Mouse (Mus musculus) forebrain, embryonic 13.5 days (tissue): Measurements from ENCODE around the gene Evi2. TPM values are rescaled to one million over a fixed set of nuclear protein-coding genes. Genes with fewer than 3 reads are reported as not detected.

ENCODE experiments used
- ATAC-seq: fragments of 200-750 bp; cut with Nextera tagmentation; 2 replicates; pipeline ENCODE4 v1.8.0; 2017
- H3K27ac ChIP-seq: fragments of 300-500 bp; sonication (generic); 2 replicates; pipeline ENCODE4 v1.5.1; 2015; ENCODE audit warnings: inconsistent platforms, mild to moderate bottlenecking, moderate library complexity
- H3K27me3 ChIP-seq: fragments of 300-500 bp; sonication (generic); 2 replicates; pipeline ENCODE4 v1.6.1; 2015; ENCODE audit warnings: mild to moderate bottlenecking, inconsistent platforms
- H3K36me3 ChIP-seq: fragments of 300-500 bp; sonication (generic); 2 replicates; pipeline ENCODE4 v1.6.1; 2015; ENCODE audit warnings: mild to moderate bottlenecking, inconsistent platforms; ENCODE audit not compliant: poor library complexity, severe bottlenecking
- H3K4me1 ChIP-seq: fragments of 300-500 bp; sonication (generic); 2 replicates; pipeline ENCODE4 v1.6.1; 2015; ENCODE audit warnings: inconsistent platforms
- H3K4me2 ChIP-seq: fragments of 300-500 bp; sonication (generic); 2 replicates; pipeline ENCODE4 v1.6.1; 2015; ENCODE audit warnings: inconsistent platforms, mild to moderate bottlenecking, moderate library complexity
- H3K4me3 ChIP-seq: fragments of 300-500 bp; sonication (generic); 2 replicates; pipeline ENCODE4 v1.5.1; 2015; ENCODE audit warnings: mild to moderate bottlenecking, inconsistent platforms
- H3K9ac ChIP-seq: fragments of 300-500 bp; sonication (generic); 2 replicates; pipeline ENCODE4 v1.6.1; 2015; ENCODE audit warnings: mild to moderate bottlenecking, inconsistent platforms
- H3K9me3 ChIP-seq: fragments of 300-500 bp; sonication (generic); replicated peaks from 2 replicates; pipeline ENCODE4 v1.6.1; 2016; ENCODE audit warnings: inconsistent platforms
- WGBS: fragments of 180-500 bp; shearing (Covaris S2); methylation state at CpG from one replicate; pipeline ENCODE4 v1.1.7; 2015; 5-methylcytosine and 5-hydroxymethylcytosine counted together
- polyA plus RNA-seq: library from polyadenylated mRNA; unstranded; fragments of >200 nt; fragmentation: Nextera tagmentation; extraction: Ambion mirVana; gene quantifications from 2 replicates; pipeline ENCODE4 v1.2.1, GENCODE M21; 2015

Gene Evi2
- polyA plus RNA-seq, 1 experiment from 2014 or later, result 0.75 TPM

- Histone ChIP-seq H3K4me1 (peaks cover 6% of the 10 kb centered on the region; the same call in 1 of the 2 replicates), H3K36me3 (peaks cover 33% of the 10 kb centered on the region), H3K27ac (no peak overlapping the region), H3K4me3 (no peak overlapping the region), H3K27me3 (no peaks in the 10 kb centered on the region), H3K9me3 (no peaks in the 10 kb centered on the region), H3K9ac (no peak overlapping the region), H3K4me2 (no peak overlapping the region)
- no peak for ATAC-seq
- WGBS, result 79% methylated on average over 8 of the region's 8 CpGs
These were observed 3.7 kb upstream of the Evi2 start for GRCm38 (mm10) chr11:79533950-79534690.

GRCm38 (mm10) chr11:79533311-79533710, 2.9 kb upstream of the Evi2 start:
- H3K4me3 ChIP-seq, result no peak overlapping the region
- H3K4me1 ChIP-seq, result peaks cover 6% of the 10 kb centered on the region; the same call in 1 of the 2 replicates
- no peaks in the 10 kb centered on the region for H3K27me3 ChIP-seq
- no peak overlapping the region for H3K27ac ChIP-seq
- WGBS, result 89% methylated on average over 6 of the region's 6 CpGs
- peaks cover 32% of the 10 kb centered on the region for H3K36me3 ChIP-seq
- H3K9me3 ChIP-seq, result no peaks in the 10 kb centered on the region
- no peak overlapping the region for H3K9ac ChIP-seq
- no peak overlapping the region for H3K4me2 ChIP-seq
- no peak for ATAC-seq

GRCm38 (mm10) chr11:79531485-79531884, 1.1 kb upstream of the Evi2 start:
- 92% methylated on average over 4 of the region's 4 CpGs for WGBS
- Histone ChIP-seq H3K9me3 (no peaks in the 10 kb centered on the region), H3K4me3 (no peak overlapping the region), H3K4me1 (peaks cover 6% of the 10 kb centered on the region; the same call in 1 of the 2 replicates), H3K36me3 (peaks cover 26% of the 10 kb centered on the region), H3K4me2 (no peak overlapping the region), H3K27me3 (no peaks in the 10 kb centered on the region), H3K9ac (no peak overlapping the region), H3K27ac (no peak overlapping the region)
- ATAC-seq, result no peak

- ATAC-seq, result no peak
- no peaks in the 10 kb centered on the region for H3K9me3 ChIP-seq
- WGBS, result 91% methylated on average over 11 of the region's 11 CpGs
- H3K27me3 ChIP-seq, result no peaks in the 10 kb centered on the region
- no peak overlapping the region for H3K4me2 ChIP-seq
- H3K27ac ChIP-seq, result no peak overlapping the region
- peaks cover 20% of the 10 kb centered on the region for H3K36me3 ChIP-seq
- H3K4me1 ChIP-seq, result peaks cover 6% of the 10 kb centered on the region; the same call in 1 of the 2 replicates
- no peak overlapping the region for H3K4me3 ChIP-seq
- no peak overlapping the region for H3K9ac ChIP-seq
These were observed 385 bp upstream of the Evi2 start for GRCm38 (mm10) chr11:79530774-79531173.

- H3K9ac ChIP-seq, result no peak overlapping the region
- no peak overlapping the region for H3K4me3 ChIP-seq
- H3K4me1 ChIP-seq, result peaks cover 6% of the 10 kb centered on the region; the same call in 1 of the 2 replicates
- no peak for ATAC-seq
- no peaks in the 10 kb centered on the region for H3K27me3 ChIP-seq
- WGBS, result 93% methylated on average over 2 of the region's 2 CpGs
- no peak overlapping the region for H3K27ac ChIP-seq
- H3K4me2 ChIP-seq, result no peak overlapping the region
- no peaks in the 10 kb centered on the region for H3K9me3 ChIP-seq
- H3K36me3 ChIP-seq, result peaks cover 18% of the 10 kb centered on the region
These were observed 653 bp downstream of the Evi2 start for GRCm38 (mm10) chr11:79529736-79530135.

GRCm38 (mm10) chr11:79529226-79529625, 1.2 kb downstream of the Evi2 start:
- WGBS, result 98% methylated on average over 6 of the region's 6 CpGs
- H3K4me2 ChIP-seq, result no peak overlapping the region
- H3K36me3 ChIP-seq, result peaks cover 20% of the 10 kb centered on the region
- H3K4me1 ChIP-seq, result peaks cover 6% of the 10 kb centered on the region; the same call in 1 of the 2 replicates
- no peak overlapping the region for H3K9ac ChIP-seq
- no peak overlapping the region for H3K27ac ChIP-seq
- no peak for ATAC-seq
- no peak overlapping the region for H3K4me3 ChIP-seq
- no peaks in the 10 kb centered on the region for H3K27me3 ChIP-seq
- H3K9me3 ChIP-seq, result no peaks in the 10 kb centered on the region

GRCm38 (mm10) chr11:79528601-79529000, 1.8 kb downstream of the Evi2 start:
- Histone ChIP-seq H3K36me3 (peaks cover 20% of the 10 kb centered on the region), H3K4me3 (no peak overlapping the region), H3K9ac (no peak overlapping the region), H3K4me2 (no peak overlapping the region), H3K4me1 (no peaks in the 10 kb centered on the region), H3K27me3 (no peaks in the 10 kb centered on the region), H3K9me3 (no peaks in the 10 kb centered on the region), H3K27ac (no peak overlapping the region)
- 95% methylated on average over 3 of the region's 3 CpGs for WGBS
- no peak for ATAC-seq

GRCm38 (mm10) chr11:79527739-79528384, 2.5 kb downstream of the Evi2 start:
- H3K27ac ChIP-seq, result no peak overlapping the region
- H3K36me3 ChIP-seq, result peaks cover 20% of the 10 kb centered on the region
- no peaks in the 10 kb centered on the region for H3K9me3 ChIP-seq
- H3K4me3 ChIP-seq, result no peak overlapping the region
- H3K27me3 ChIP-seq, result no peaks in the 10 kb centered on the region
- no peak overlapping the region for H3K9ac ChIP-seq
- ATAC-seq, result no peak
- H3K4me1 ChIP-seq, result no peaks in the 10 kb centered on the region
- 92% methylated on average over 5 of the region's 5 CpGs for WGBS
- H3K4me2 ChIP-seq, result no peak overlapping the region

- 85% methylated on average over 15 of the region's 15 CpGs for WGBS
- Histone ChIP-seq H3K4me3 (no peak overlapping the region), H3K27me3 (no peaks in the 10 kb centered on the region), H3K4me1 (no peaks in the 10 kb centered on the region), H3K36me3 (peaks cover 20% of the 10 kb centered on the region), H3K9me3 (no peaks in the 10 kb centered on the region), H3K27ac (no peak overlapping the region), H3K4me2 (no peak overlapping the region), H3K9ac (no peak overlapping the region)
- ATAC-seq, result no peak
These were observed 3.2 kb downstream of the Evi2 start for GRCm38 (mm10) chr11:79527015-79527738.

- Histone ChIP-seq H3K9ac (no peak overlapping the region), H3K27ac (no peak overlapping the region), H3K4me3 (no peak overlapping the region), H3K27me3 (no peaks in the 10 kb centered on the region), H3K4me1 (no peaks in the 10 kb centered on the region), H3K9me3 (no peaks in the 10 kb centered on the region), H3K36me3 (peaks cover 15% of the 10 kb centered on the region), H3K4me2 (no peak overlapping the region)
- 96% methylated on average over 3 of the region's 3 CpGs for WGBS
- no peak for ATAC-seq
These were observed 3.8 kb downstream of the Evi2 start for GRCm38 (mm10) chr11:79526549-79526948.

- H3K27ac ChIP-seq, result no peak overlapping the region
- H3K4me1 ChIP-seq, result no peaks in the 10 kb centered on the region
- no peak for ATAC-seq
- H3K36me3 ChIP-seq, result peaks cover 10% of the 10 kb centered on the region; the same call in 1 of the 2 replicates
- H3K27me3 ChIP-seq, result no peaks in the 10 kb centered on the region
- 91% methylated on average over 1 of the region's 1 CpGs for WGBS
- no peak overlapping the region for H3K4me2 ChIP-seq
- no peaks in the 10 kb centered on the region for H3K9me3 ChIP-seq
- no peak overlapping the region for H3K9ac ChIP-seq
- H3K4me3 ChIP-seq, result no peak overlapping the region
These were observed 6.1 kb downstream of the Evi2 start for GRCm38 (mm10) chr11:79524310-79524575.

- Histone ChIP-seq H3K27me3 (no peaks in the 10 kb centered on the region), H3K4me2 (no peak within 1 kb of the TSS), H3K9ac (no peak within 1 kb of the TSS), H3K4me1 (no peaks in the 10 kb centered on the region), H3K36me3 (peaks cover 10% of the 10 kb centered on the region; the same call in 1 of the 2 replicates), H3K9me3 (no peaks in the 10 kb centered on the region), H3K27ac (no peak within 1 kb of the TSS), H3K4me3 (no peak within 1 kb of the TSS)
- no peak for ATAC-seq
- 89% methylated on average over 10 of the region's 10 CpGs for WGBS
These were observed 6.7 kb downstream of the Evi2 start, which contains the start of gene Evi2b for GRCm38 (mm10) chr11:79523560-79524309. Evi2b (minus strand) TSS chr11:79523762.
